Mouse (Mus musculus) megakaryocyte, embryonic 14.5 days (primary cell): ENCODE data around the gene Por.

Source experiments
- FLI1 ChIP-seq: IDR thresholded peaks from 2 replicates; pipeline ENCODE4 v1.6.1; 2012; ENCODE audit warnings: low read length, inconsistent platforms, mixed read lengths
- GATA1 ChIP-seq: IDR thresholded peaks from 3 replicates; pipeline ENCODE4 v1.6.1; 2012; ENCODE audit warnings: mixed read lengths, low read length, inconsistent platforms, borderline replicate concordance

GRCm38 (mm10) chr5:135660535-135660934 lies 9.3 kb upstream of the Por start:
- TF ChIP-seq GATA1 = no peak
- TF ChIP-seq FLI1 = no peak
